Mouse (Mus musculus): ENCODE results near the gene Gm20716.

Gene Gm20716

DNA sequence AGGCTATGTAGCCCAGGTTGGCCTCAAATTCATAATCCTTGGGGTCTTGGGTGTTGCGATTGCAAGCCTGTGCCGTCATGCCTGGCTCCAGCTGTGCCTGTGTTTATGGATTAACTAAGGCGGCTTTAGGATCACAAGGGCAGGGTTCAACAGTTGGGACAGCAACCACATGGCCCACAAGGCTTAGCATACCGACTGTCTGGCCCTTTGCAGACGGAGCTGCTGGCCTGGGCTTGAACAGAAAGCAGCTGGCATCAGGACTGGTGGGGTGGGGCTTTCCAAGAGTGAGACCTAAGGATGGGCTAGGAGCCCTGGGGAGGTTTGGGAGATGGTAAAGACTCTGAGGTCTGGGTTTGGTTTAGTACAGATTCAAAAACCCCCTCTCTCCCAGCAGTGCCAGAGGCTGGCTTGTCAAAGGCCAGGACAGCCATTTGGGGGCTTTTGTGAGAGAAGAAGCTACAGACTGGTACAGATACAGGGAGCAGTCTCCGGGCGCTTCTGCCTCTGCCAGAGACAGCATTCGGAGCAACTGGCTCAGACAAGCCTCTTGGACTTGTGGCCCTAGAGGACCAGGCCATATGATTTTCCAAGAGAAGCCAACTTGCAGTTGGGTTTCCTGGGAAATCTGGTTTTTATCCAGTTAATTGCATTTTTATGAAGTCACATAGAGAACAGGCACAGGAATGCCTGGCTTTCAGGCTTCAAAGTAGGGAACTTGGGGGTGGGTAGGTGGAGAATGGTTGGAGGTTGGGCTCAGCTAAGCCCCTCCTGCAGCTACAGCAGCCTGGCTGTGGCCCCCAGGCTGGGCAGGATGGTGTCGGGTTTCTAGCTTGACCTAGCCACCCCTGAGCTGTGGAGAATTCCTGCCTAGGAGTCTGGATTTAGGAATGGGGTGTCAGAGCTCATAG lies 61.0 kb downstream of the Gm20716 start:
- in situ Hi-C loops (cut with MboI; ENCODE audit: unreplicated experiment in 2 of 2): no loop called here

GRCm38 (mm10) chr2:168167781-168168180 lies 62.4 kb downstream of the Gm20716 start:
- in situ Hi-C loops (cut with MboI; ENCODE audit: unreplicated experiment in 2 of 2): no loop called here

GRCm38 (mm10) chr2:168166750-168167460 lies 63.3 kb downstream of the Gm20716 start:
- in situ Hi-C loops (cut with MboI; ENCODE audit: unreplicated experiment in 2 of 2): no loop called here

DNA sequence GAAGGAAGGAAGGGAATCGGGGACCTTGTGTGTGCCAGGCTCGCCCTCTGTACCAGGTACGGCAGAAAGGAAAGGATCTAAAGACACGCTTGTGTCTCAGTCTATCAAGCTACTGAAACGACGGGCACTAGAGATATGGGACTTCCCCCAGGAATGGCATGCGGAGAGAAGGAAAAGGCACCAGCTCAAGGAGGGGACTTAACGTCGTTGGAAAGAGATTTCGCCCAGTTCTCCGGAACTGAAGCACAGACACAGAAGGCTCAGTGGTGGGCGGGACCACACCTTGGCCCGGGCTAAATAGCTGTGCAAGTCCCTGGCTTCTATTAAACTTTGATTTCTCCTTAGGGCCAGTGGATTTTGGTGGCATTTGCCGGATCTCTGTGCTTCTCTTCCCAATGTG lies 68.2 kb downstream of the Gm20716 start:
- in situ Hi-C loops (cut with MboI; ENCODE audit: unreplicated experiment in 2 of 2): no loop called here

DNA sequence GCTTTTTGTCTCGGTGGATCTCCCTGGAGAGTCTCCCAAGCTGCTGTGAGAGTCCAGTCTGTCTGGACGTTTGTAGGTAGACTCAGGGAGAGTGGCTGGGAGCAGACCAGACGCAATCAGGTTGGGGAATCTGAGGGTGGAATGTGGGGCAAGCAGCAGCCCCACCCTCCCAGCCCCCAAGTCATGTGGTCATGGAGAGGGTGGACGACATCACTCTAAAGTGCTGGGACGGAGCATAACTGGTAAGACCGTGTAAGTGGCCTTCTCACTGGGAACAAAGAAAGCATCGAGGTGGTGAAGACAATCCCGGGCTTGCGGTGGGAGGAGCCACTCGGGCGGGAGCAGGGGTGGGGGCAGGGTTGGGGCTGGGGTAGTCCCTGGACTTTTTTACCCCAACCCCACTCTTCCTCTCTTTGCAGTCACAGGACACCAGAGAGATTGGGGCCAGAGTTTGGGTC lies 68.6 kb downstream of the Gm20716 start:
- in situ Hi-C loops (cut with MboI; ENCODE audit: unreplicated experiment in 2 of 2): no loop called here

DNA sequence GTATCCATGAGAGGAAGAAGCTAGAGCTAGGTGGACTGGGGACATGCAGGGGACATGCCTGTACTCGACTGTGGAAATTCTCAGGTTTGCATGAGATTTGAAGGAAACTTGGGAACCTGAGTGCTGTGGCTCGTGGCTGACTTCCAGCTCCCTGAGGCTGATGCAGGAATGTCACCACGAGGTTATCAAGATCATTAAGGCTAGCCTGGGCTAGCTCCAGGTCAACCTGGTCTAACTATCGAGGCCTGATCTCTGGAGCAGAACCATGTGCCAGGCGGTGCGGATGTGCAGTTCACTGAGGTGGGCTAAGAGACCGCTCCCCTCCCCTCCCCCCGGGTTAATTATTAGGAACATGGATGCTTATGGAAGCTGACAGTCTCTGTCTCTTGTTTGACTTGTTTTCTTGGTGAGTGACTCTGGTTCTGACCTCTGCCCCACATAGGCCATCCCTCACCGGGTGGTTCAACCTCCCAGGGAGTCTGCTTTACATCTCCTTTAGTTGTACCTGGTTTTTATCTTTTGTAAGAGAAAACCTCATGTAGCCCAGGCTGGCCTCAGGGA lies 69.7 kb downstream of the Gm20716 start:
- in situ Hi-C loops (cut with MboI; ENCODE audit: unreplicated experiment in 2 of 2): no loop called here

DNA sequence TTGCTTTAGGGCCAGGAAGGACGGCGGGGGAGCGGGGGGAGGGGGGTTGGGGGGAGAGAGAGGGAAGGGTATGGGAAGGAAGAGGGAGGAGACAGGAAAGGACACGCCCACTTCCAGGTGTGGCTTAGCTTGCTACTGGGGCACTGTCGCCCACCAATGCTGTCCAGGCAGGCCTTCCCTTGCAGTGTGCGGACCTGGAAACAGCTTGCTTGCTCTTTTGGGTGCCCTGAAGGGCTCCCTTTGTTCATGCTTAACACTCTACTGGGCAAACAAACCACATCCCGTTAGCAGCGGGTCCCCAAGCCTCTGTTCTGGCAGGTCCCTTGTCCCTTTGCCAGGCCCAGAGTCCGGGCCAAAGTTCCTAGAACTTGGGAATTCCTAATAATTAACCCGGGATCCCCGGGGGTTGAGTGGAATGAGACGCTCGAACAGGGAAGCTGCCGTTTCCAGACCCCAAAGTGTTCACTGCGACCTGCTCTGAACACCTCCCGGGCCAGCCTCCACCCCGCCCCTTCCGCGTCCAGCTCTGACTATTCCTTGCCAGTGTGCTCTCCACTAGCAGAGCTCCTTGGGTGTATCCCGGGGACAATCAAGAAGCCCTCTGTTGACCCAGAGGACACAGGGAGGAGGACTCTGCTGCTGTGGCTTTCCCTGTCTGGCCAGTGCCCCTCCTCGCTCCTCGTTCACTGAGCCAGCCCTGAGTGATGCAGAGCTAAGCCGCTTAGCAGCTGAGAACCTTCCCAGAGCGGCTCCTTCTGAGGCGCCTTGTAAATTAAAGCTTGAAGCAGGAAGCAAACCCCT lies 71.1 kb downstream of the Gm20716 start:
- in situ Hi-C loops (cut with MboI; ENCODE audit: unreplicated experiment in 2 of 2): loop anchor here in 1 of 2 experiments (10.0 kb wide), 1 partner anchor 46 kb away; the partner anchor contains the start of gene Adnp

DNA sequence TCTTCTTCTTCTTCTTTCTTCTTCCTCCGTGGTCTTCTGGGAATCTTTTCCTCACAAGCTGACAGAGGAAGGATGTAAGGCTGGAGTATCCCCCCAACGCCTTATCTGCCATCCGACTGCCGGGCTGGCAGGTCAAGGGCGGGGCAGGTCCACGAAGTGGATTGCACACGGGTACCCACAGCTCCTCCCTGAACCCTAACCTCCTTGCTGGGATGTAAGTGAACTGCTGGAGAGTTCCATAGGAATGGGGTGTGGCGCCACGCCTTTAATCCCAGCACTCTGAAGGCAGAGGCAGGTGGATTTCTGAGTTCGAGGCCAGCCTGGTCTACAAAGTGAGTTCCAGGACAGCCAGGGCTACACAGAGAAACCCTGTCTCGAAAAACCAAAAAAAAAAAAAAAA lies 72.2 kb downstream of the Gm20716 start:
- in situ Hi-C loops (cut with MboI; ENCODE audit: unreplicated experiment in 2 of 2): loop anchor here in 1 of 2 experiments (10.0 kb wide), 1 partner anchor 47 kb away; the partner anchor contains the start of gene Adnp

DNA sequence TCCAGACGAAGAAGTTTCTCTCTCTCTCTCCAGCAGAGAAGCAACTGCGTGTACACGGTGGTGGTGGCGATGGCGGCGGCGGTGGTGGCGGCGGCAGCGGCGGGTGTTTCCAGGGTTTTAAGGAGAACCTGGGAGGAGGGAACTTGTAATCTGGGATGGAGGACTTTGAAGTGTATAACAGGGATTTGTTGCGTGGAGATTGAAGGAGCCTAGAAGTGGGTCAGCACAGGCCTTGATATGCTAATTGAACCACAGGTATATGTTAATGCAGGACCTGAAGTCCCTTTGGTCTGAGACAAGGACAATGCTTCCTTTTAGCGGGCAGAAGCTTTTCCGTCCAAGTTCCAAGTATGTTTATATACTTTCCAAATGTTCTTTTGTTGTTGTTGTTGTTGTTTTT lies 73.8 kb downstream of the Gm20716 start:
- in situ Hi-C loops (cut with MboI; ENCODE audit: unreplicated experiment in 2 of 2): loop anchor here in 1 of 2 experiments (10.0 kb wide), 1 partner anchor 48 kb away; the partner anchor contains the start of gene Adnp

DNA sequence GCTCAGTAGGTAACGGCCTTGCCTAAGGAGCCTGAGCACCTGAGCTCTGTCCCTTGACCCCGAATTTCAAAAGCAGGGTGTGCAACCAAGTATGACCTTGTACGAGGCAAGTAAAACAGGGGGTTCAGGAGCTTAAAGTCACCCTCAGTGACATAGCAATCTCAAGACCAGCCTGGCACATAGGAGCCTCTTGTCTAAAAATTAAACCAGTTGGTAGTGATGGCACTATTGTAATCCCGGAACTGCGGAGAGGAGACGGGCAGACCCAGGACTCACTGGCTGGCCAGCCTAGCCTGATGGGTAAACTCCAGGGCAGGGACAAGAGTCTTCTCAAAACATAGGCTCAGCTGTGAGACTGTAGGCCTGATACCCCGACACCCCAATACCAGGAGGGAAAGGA lies 74.5 kb downstream of the Gm20716 start:
- in situ Hi-C loops (cut with MboI; ENCODE audit: unreplicated experiment in 2 of 2): loop anchor here in 1 of 2 experiments (10.0 kb wide), 1 partner anchor 49 kb away; the partner anchor contains the start of gene Adnp

- in situ Hi-C loops (cut with MboI; ENCODE audit: unreplicated experiment in 2 of 2): loop anchor here (5.0 to 10.0 kb wide), 3 partner anchors 42 to 53 kb away; partner anchors contain the start of gene Adnp (in 2 of the 2)
Observed at GRCm38 (mm10) chr2:168154090-168154881, 75.9 kb downstream of the Gm20716 start.

GRCm38 (mm10) chr2:168149241-168149640 lies 80.9 kb downstream of the Gm20716 start:
- in situ Hi-C loops (cut with MboI; ENCODE audit: unreplicated experiment in 2 of 2): no loop called here

GRCm38 (mm10) chr2:168147722-168148432 lies 82.3 kb downstream of the Gm20716 start:
- in situ Hi-C loops (cut with MboI; ENCODE audit: unreplicated experiment in 2 of 2): no loop called here

- in situ Hi-C loops (cut with MboI; ENCODE audit: unreplicated experiment in 2 of 2): no loop called here
Observed at GRCm38 (mm10) chr2:168145437-168145836, 84.7 kb downstream of the Gm20716 start.

DNA sequence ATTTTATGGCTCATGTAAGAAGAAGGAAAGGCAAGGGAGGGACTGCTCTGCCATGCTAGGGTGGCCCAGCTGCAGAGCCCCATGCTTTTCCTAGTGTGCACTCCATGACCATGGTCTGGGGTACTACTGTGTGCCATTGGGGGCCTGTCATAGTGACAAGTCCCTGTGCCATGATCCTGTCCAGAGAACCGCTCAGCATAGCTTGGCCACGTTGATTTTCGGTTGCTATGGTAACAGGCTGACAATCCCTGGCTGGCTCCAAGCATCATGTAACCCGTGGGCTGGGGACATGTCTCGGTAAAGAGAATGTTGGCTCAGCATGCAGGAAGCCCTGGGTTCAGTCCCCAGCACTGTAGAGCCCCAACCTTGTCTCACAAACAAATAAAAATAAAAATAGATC lies 86.4 kb downstream of the Gm20716 start:
- in situ Hi-C loops (cut with MboI; ENCODE audit: unreplicated experiment in 2 of 2): no loop called here

DNA sequence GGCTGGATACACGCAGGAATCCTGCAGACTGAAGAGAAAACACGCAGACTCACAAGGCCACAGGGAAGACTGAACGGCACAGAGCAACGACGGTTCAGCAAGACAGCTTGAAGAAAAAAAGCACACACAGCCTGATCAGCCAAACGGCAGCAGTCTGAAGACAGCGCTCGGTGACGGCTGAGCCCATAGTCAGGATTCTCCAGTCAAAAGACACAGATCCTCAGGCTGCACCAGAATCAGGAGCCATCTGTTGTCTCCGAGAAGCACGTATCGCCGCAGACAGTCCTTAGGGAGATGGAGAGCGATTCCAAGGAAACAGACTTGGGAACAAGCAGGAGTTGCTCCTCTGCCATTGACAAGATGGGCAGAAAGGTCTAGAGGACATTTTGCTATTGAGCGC lies 93.0 kb downstream of the Gm20716 start:
- in situ Hi-C loops (cut with MboI; ENCODE audit: unreplicated experiment in 2 of 2): no loop called here

Measured in v-Abl transformed pro-B cells (cell line).